Mouse (Mus musculus): ENCODE results near the gene Arpc2.

Gene Arpc2

GRCm38 (mm10) chr1:74303509-74304338 lies 67.8 kb downstream of the Arpc2 start:
- peak; percentile 64 to 74 for DNase-seq

GRCm38 (mm10) chr1:74304339-74304790 lies 68.5 kb downstream of the Arpc2 start:
- DNase-seq: no peak

GRCm38 (mm10) chr1:74304946-74305345 lies 69.1 kb downstream of the Arpc2 start:
- no peak for DNase-seq

GRCm38 (mm10) chr1:74305522-74305921 lies 69.6 kb downstream of the Arpc2 start, which contains the start of gene Tmbim1:
TSS of gene Tmbim1 (minus strand) at chr1:74305622.
- no peak for DNase-seq

- DNase-seq: no peak
Measured at GRCm38 (mm10) chr1:74307146-74307545, 71.3 kb downstream of the Arpc2 start.

GRCm38 (mm10) chr1:74308001-74308964 lies 72.4 kb downstream of the Arpc2 start:
- DNase-seq: no peak

- no peak for DNase-seq
Measured at GRCm38 (mm10) chr1:74309767-74310166, 73.9 kb downstream of the Arpc2 start.

- peak in 1 of 2 experiments; percentile 77 for DNase-seq
Measured at GRCm38 (mm10) chr1:74313049-74313692, 77.3 kb downstream of the Arpc2 start.

- DNase-seq: no peak
Measured at GRCm38 (mm10) chr1:74314796-74315195, 78.9 kb downstream of the Arpc2 start.

- no peak for DNase-seq
Measured at GRCm38 (mm10) chr1:74316114-74316827, 80.4 kb downstream of the Arpc2 start.
